Mouse (Mus musculus) R1 (cell line): ENCODE measurements around the gene Acot12.

ENCODE experiments used
- DNase-seq: peaks from one replicate; pipeline ENCODE4 v3.0.0-alpha.2; 2018; ENCODE audit warnings: low read depth, low spot score

The Acot12 gene

GRCm38 (mm10) chr13:91824845-91825550, 83.7 kb downstream of the Acot12 start:
- no peak for DNase-seq

GRCm38 (mm10) chr13:91826066-91826465, 84.8 kb downstream of the Acot12 start:
- DNase-seq: no peak

GRCm38 (mm10) chr13:91827876-91828275, 86.6 kb downstream of the Acot12 start:
- DNase-seq: no peak
